Mouse (Mus musculus) neural tube, embryonic 12.5 days (tissue): ENCODE measurements around the gene Gas7. TPM values are rescaled to one million over a fixed set of nuclear protein-coding genes. Genes with fewer than 3 reads are reported as not detected.

Source experiments
- ATAC-seq: fragments of 200-750 bp; cut with Nextera tagmentation; 2 replicates; pipeline ENCODE4 v1.8.0; 2017; ENCODE audit warnings: low read depth, mild to moderate bottlenecking, moderate TSS enrichment, moderate library complexity; ENCODE audit not compliant: low FRiP score
- H3K27ac ChIP-seq: fragments of 300-500 bp; sonication (generic); 2 replicates; pipeline ENCODE4 v1.5.1; 2016
- H3K27me3 ChIP-seq: fragments of 300-500 bp; sonication (generic); replicated peaks from 2 replicates; pipeline ENCODE4 v1.6.1; 2016; ENCODE audit warnings: mild to moderate bottlenecking
- H3K36me3 ChIP-seq: fragments of 300-500 bp; sonication (generic); 2 replicates; pipeline ENCODE4 v1.6.1; 2016; ENCODE audit warnings: mild to moderate bottlenecking
- H3K4me1 ChIP-seq: fragments of 300-500 bp; sonication (generic); 2 replicates; pipeline ENCODE4 v1.6.1; 2016
- H3K4me2 ChIP-seq: fragments of 300-500 bp; sonication (generic); replicated peaks from 2 replicates; pipeline ENCODE4 v1.6.1; 2016; ENCODE audit warnings: mild to moderate bottlenecking
- H3K4me3 ChIP-seq: fragments of 300-500 bp; sonication (generic); 2 replicates; pipeline ENCODE4 v1.5.1; 2016
- H3K9ac ChIP-seq: fragments of 300-500 bp; sonication (generic); 2 replicates; pipeline ENCODE4 v1.6.1; 2016; ENCODE audit warnings: mild to moderate bottlenecking
- H3K9me3 ChIP-seq: fragments of 300-500 bp; sonication (generic); 2 replicates; pipeline ENCODE4 v1.6.1; 2016; ENCODE audit warnings: mild to moderate bottlenecking
- WGBS: fragments of 180-500 bp; shearing (Covaris S2); methylation state at CpG from one replicate; pipeline ENCODE4 v1.1.7; 2016; 5-methylcytosine and 5-hydroxymethylcytosine counted together
- polyA plus RNA-seq: library from polyadenylated mRNA; unstranded; fragments of >200 nt; fragmentation: Nextera tagmentation; extraction: Ambion mirVana; gene quantifications from 2 replicates; pipeline ENCODE4 v1.2.1, GENCODE M21; 2016

The Gas7 gene
- polyA plus RNA-seq, 1 experiment from 2014 or later: 4.5 TPM

- Histone ChIP-seq H3K4me2 (no peak overlapping the region), H3K36me3 (no peaks in the 10 kb centered on the region), H3K27me3 (no peaks in the 10 kb centered on the region), H3K9me3 (no peaks in the 10 kb centered on the region), H3K4me3 (no peak overlapping the region), H3K9ac (no peak overlapping the region), H3K27ac (no peak overlapping the region), H3K4me1 (no peaks in the 10 kb centered on the region)
- 92% methylated on average over 13 of the region's 13 CpGs for WGBS
- no peak for ATAC-seq
These were observed 161.5 kb downstream of the Gas7 start for GRCm38 (mm10) chr11:67616557-67617239.

- Histone ChIP-seq H3K27ac (no peak overlapping the region), H3K4me1 (no peaks in the 10 kb centered on the region), H3K27me3 (no peaks in the 10 kb centered on the region), H3K36me3 (no peaks in the 10 kb centered on the region), H3K4me2 (no peak overlapping the region), H3K9me3 (no peaks in the 10 kb centered on the region), H3K9ac (no peak overlapping the region), H3K4me3 (no peak overlapping the region)
- no peak for ATAC-seq
- WGBS: 89% methylated on average over 7 of the region's 7 CpGs
These were observed 167.1 kb downstream of the Gas7 start for GRCm38 (mm10) chr11:67622340-67622739.

GRCm38 (mm10) chr11:67627179-67627578 lies 171.9 kb downstream of the Gas7 start:
- Histone ChIP-seq H3K4me2 (no peak overlapping the region), H3K9ac (no peak overlapping the region), H3K4me1 (no peaks in the 10 kb centered on the region), H3K9me3 (no peaks in the 10 kb centered on the region), H3K36me3 (no peaks in the 10 kb centered on the region), H3K27ac (no peak overlapping the region), H3K4me3 (no peak overlapping the region), H3K27me3 (no peaks in the 10 kb centered on the region)
- WGBS: 91% methylated on average over 7 of the region's 7 CpGs
- ATAC-seq: no peak

- no peaks in the 10 kb centered on the region for H3K9me3 ChIP-seq
- H3K4me2 ChIP-seq: no peak overlapping the region
- no peaks in the 10 kb centered on the region for H3K4me1 ChIP-seq
- no peaks in the 10 kb centered on the region for H3K36me3 ChIP-seq
- WGBS: 86% methylated on average over 2 of the region's 2 CpGs
- no peak overlapping the region for H3K27ac ChIP-seq
- no peak overlapping the region for H3K9ac ChIP-seq
- no peak for ATAC-seq
- H3K4me3 ChIP-seq: no peak overlapping the region
- no peaks in the 10 kb centered on the region for H3K27me3 ChIP-seq
These were observed 173.3 kb downstream of the Gas7 start for GRCm38 (mm10) chr11:67628522-67628921.

GRCm38 (mm10) chr11:67632906-67633305 lies 177.7 kb downstream of the Gas7 start:
- no peak for ATAC-seq
- WGBS: 79% methylated on average over 8 of the region's 8 CpGs
- no peak overlapping the region for H3K9ac ChIP-seq
- no peak overlapping the region for H3K4me3 ChIP-seq
- no peak overlapping the region for H3K27ac ChIP-seq
- no peaks in the 10 kb centered on the region for H3K9me3 ChIP-seq
- no peaks in the 10 kb centered on the region for H3K27me3 ChIP-seq
- H3K4me1 ChIP-seq: no peaks in the 10 kb centered on the region
- H3K4me2 ChIP-seq: no peak overlapping the region
- no peaks in the 10 kb centered on the region for H3K36me3 ChIP-seq

- Histone ChIP-seq H3K27me3 (no peaks in the 10 kb centered on the region), H3K4me3 (no peak overlapping the region), H3K4me2 (no peak overlapping the region), H3K9ac (no peak overlapping the region), H3K4me1 (no peaks in the 10 kb centered on the region), H3K36me3 (no peaks in the 10 kb centered on the region), H3K9me3 (no peaks in the 10 kb centered on the region), H3K27ac (no peak overlapping the region)
- 68% methylated on average over 3 of the region's 3 CpGs for WGBS
- no peak for ATAC-seq
These were observed 178.5 kb downstream of the Gas7 start for GRCm38 (mm10) chr11:67633620-67634229.

- no peaks in the 10 kb centered on the region for H3K9me3 ChIP-seq
- no peaks in the 10 kb centered on the region for H3K4me1 ChIP-seq
- no peaks in the 10 kb centered on the region for H3K27me3 ChIP-seq
- no peak overlapping the region for H3K4me3 ChIP-seq
- no peak overlapping the region for H3K4me2 ChIP-seq
- H3K36me3 ChIP-seq: no peaks in the 10 kb centered on the region
- no peak for ATAC-seq
- WGBS: 74% methylated on average over 4 of the region's 4 CpGs
- H3K27ac ChIP-seq: no peak overlapping the region
- no peak overlapping the region for H3K9ac ChIP-seq
These were observed 181.0 kb downstream of the Gas7 start for GRCm38 (mm10) chr11:67636201-67636600.

GRCm38 (mm10) chr11:67636905-67637586 lies 181.8 kb downstream of the Gas7 start:
- no peak for ATAC-seq
- Histone ChIP-seq H3K9ac (no peak overlapping the region), H3K4me3 (no peak overlapping the region), H3K27ac (no peak overlapping the region), H3K9me3 (no peaks in the 10 kb centered on the region), H3K27me3 (no peaks in the 10 kb centered on the region), H3K4me2 (no peak overlapping the region), H3K4me1 (no peaks in the 10 kb centered on the region), H3K36me3 (no peaks in the 10 kb centered on the region)
- WGBS: 56% methylated on average over 6 of the region's 6 CpGs

- no peak for ATAC-seq
- Histone ChIP-seq H3K36me3 (no peaks in the 10 kb centered on the region), H3K9me3 (no peaks in the 10 kb centered on the region), H3K27ac (no peak overlapping the region), H3K4me2 (no peak overlapping the region), H3K4me3 (no peak overlapping the region), H3K27me3 (no peaks in the 10 kb centered on the region), H3K9ac (no peak overlapping the region), H3K4me1 (no peaks in the 10 kb centered on the region)
- WGBS: 78% methylated on average over 3 of the region's 3 CpGs
These were observed 183.2 kb downstream of the Gas7 start for GRCm38 (mm10) chr11:67638401-67638800.

- H3K4me2 ChIP-seq: no peak overlapping the region
- no peak for ATAC-seq
- 93% methylated on average over 6 of the region's 6 CpGs for WGBS
- H3K9ac ChIP-seq: no peak overlapping the region
- H3K4me3 ChIP-seq: no peak overlapping the region
- H3K36me3 ChIP-seq: no peaks in the 10 kb centered on the region
- no peak overlapping the region for H3K27ac ChIP-seq
- no peaks in the 10 kb centered on the region for H3K27me3 ChIP-seq
- no peaks in the 10 kb centered on the region for H3K9me3 ChIP-seq
- H3K4me1 ChIP-seq: no peaks in the 10 kb centered on the region
These were observed 185.1 kb downstream of the Gas7 start for GRCm38 (mm10) chr11:67640299-67640698.

- H3K9me3 ChIP-seq: no peaks in the 10 kb centered on the region
- H3K4me3 ChIP-seq: no peak overlapping the region
- no peak overlapping the region for H3K4me2 ChIP-seq
- WGBS: 98% methylated on average over 8 of the region's 8 CpGs
- H3K9ac ChIP-seq: no peak overlapping the region
- H3K27ac ChIP-seq: no peak overlapping the region
- no peaks in the 10 kb centered on the region for H3K36me3 ChIP-seq
- H3K27me3 ChIP-seq: no peaks in the 10 kb centered on the region
- no peak for ATAC-seq
- H3K4me1 ChIP-seq: no peaks in the 10 kb centered on the region
These were observed 187.2 kb downstream of the Gas7 start for GRCm38 (mm10) chr11:67642421-67642820.

GRCm38 (mm10) chr11:67642835-67643234 lies 187.6 kb downstream of the Gas7 start:
- Histone ChIP-seq H3K36me3 (no peaks in the 10 kb centered on the region), H3K4me1 (no peaks in the 10 kb centered on the region), H3K27ac (no peak overlapping the region), H3K27me3 (no peaks in the 10 kb centered on the region), H3K4me2 (no peak overlapping the region), H3K9ac (no peak overlapping the region), H3K9me3 (no peaks in the 10 kb centered on the region), H3K4me3 (no peak overlapping the region)
- 87% methylated on average over 5 of the region's 5 CpGs for WGBS
- ATAC-seq: no peak
